Mouse (Mus musculus) embryonic facial prominence, embryonic 13.5 days (tissue): ENCODE data around the gene Adamts7. TPM values are rescaled to one million over a fixed set of nuclear protein-coding genes. Genes with fewer than 3 reads are reported as not detected.

Source experiments
- ATAC-seq: fragments of 200-750 bp; cut with Nextera tagmentation; 2 replicates; pipeline ENCODE4 v1.8.0; 2017; ENCODE audit warnings: low read depth; ENCODE audit not compliant: insufficient number of reproducible peaks, insufficient read depth, low FRiP score, low TSS enrichment
- H3K27ac ChIP-seq: fragments of 300-500 bp; sonication (generic); 2 replicates; pipeline ENCODE4 v1.5.1; 2015; ENCODE audit warnings: moderate library complexity, mild to moderate bottlenecking, inconsistent platforms
- H3K27me3 ChIP-seq: fragments of 300-500 bp; sonication (generic); 2 replicates; pipeline ENCODE4 v1.6.1; 2015; ENCODE audit warnings: mild to moderate bottlenecking, inconsistent platforms
- H3K36me3 ChIP-seq: fragments of 300-500 bp; sonication (generic); 2 replicates; pipeline ENCODE4 v1.6.1; 2015; ENCODE audit warnings: mild to moderate bottlenecking, inconsistent platforms
- H3K4me1 ChIP-seq: fragments of 300-500 bp; sonication (generic); 2 replicates; pipeline ENCODE4 v1.6.1; 2015; ENCODE audit warnings: inconsistent platforms
- H3K4me2 ChIP-seq: fragments of 300-500 bp; sonication (generic); 2 replicates; pipeline ENCODE4 v1.6.1; 2015; ENCODE audit warnings: moderate library complexity, mild to moderate bottlenecking, inconsistent platforms
- H3K4me3 ChIP-seq: fragments of 300-500 bp; sonication (generic); 2 replicates; pipeline ENCODE4 v1.5.1; 2015; ENCODE audit warnings: mild to moderate bottlenecking, inconsistent platforms
- H3K9ac ChIP-seq: fragments of 300-500 bp; sonication (generic); 2 replicates; pipeline ENCODE4 v1.6.1; 2015; ENCODE audit warnings: mild to moderate bottlenecking, inconsistent platforms
- H3K9me3 ChIP-seq: fragments of 300-500 bp; sonication (generic); 2 replicates; pipeline ENCODE4 v1.6.1; 2016; ENCODE audit warnings: inconsistent platforms
- WGBS: fragments of 180-500 bp; shearing (Covaris S2); methylation state at CpG from one replicate; pipeline ENCODE4 v1.1.7; 2015; ENCODE audit warnings: mixed read lengths; 5-methylcytosine and 5-hydroxymethylcytosine counted together
- polyA plus RNA-seq: library from polyadenylated mRNA; unstranded; fragments of >200 nt; fragmentation: Nextera tagmentation; extraction: Ambion mirVana; gene quantifications from 2 replicates; pipeline ENCODE4 v1.2.1, GENCODE M21; 2015

The Adamts7 gene
- polyA plus RNA-seq, 1 experiment from 2014 or later = 20.0 TPM

DNA sequence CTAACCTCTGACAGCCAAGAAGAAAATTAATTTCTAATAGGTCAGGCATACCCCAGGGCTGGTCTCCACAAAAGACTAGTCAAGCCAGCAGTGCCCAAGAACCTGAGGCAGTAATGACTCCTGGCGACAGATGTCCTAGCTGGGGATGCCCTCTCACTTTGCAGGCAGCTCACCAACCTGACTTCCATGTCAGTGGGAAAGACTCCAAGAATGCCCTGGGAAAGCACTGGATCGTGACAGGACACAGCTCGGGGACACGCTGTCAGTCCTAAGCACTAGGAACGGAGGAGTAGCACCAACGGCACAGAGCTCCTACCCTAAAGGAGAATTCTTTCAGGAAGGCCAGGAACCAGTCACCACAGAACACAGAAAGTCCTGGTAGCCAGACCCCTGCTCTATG, 79.4 kb downstream of the Adamts7 start:
- no peak overlapping the region for H3K4me3 ChIP-seq
- no peak overlapping the region for H3K4me2 ChIP-seq
- no peaks in the 10 kb centered on the region for H3K9me3 ChIP-seq
- peaks cover 41% of the 10 kb centered on the region for H3K36me3 ChIP-seq
- WGBS = 85% methylated on average over 6 of the region's 6 CpGs
- H3K9ac ChIP-seq = no peak overlapping the region
- no peak overlapping the region for H3K27ac ChIP-seq
- H3K27me3 ChIP-seq = no peaks in the 10 kb centered on the region
- ATAC-seq = no peak
- H3K4me1 ChIP-seq = no peaks in the 10 kb centered on the region

GRCm38 (mm10) chr9:90242855-90243254, 80.0 kb downstream of the Adamts7 start:
- Histone ChIP-seq H3K27ac (no peak overlapping the region), H3K27me3 (no peaks in the 10 kb centered on the region), H3K4me2 (no peak overlapping the region), H3K9ac (no peak overlapping the region), H3K4me1 (no peaks in the 10 kb centered on the region), H3K9me3 (no peaks in the 10 kb centered on the region), H3K36me3 (peaks cover 38% of the 10 kb centered on the region), H3K4me3 (no peak overlapping the region)
- no peak for ATAC-seq
- WGBS = 85% methylated on average over 7 of the region's 7 CpGs

DNA sequence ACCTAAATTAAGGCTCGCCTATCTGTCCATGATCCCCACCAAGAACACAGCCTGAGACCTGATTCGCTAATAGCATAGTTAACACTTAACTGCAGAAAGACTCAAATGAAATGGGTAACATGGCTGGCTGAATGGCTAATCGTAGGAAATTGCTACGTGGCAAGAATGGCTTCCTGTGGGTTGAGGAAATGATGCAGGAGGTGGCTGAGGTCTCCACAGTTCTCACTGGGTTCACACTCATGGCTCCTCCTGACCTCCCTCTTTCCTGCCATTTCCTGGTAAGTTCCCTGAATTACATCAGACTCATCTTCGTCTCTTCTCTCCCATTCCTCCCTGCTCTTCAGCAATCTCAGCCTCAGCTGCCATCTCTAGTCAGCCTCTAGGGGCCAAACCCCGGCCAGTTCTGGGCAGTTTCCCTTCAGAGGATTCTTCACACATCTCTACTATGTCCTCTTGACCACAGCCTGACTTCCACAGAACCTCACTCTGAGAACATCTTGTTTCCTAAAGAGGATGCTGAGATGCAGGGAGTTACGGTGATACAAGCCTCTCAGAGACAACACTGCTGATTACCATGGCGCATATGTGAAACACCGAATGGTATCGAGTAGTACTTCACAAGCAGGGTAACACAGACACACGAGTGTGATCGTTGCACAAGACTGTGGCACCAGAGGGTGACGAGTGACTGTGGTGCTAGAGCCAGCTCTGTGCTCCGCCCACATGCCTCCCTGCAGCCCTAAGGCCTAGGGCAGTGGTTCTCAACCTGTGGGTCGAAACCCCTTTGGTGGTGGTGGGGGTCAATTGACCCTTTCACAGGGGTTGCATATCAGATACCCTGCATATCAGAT, 81.7 kb downstream of the Adamts7 start:
- no peak for ATAC-seq
- WGBS = 87% methylated on average over 15 of the region's 15 CpGs
- Histone ChIP-seq H3K4me2 (no peak overlapping the region), H3K4me1 (no peaks in the 10 kb centered on the region), H3K36me3 (peaks cover 34% of the 10 kb centered on the region), H3K9me3 (no peaks in the 10 kb centered on the region), H3K9ac (no peak overlapping the region), H3K27me3 (no peaks in the 10 kb centered on the region), H3K27ac (no peak overlapping the region), H3K4me3 (no peak overlapping the region)

DNA sequence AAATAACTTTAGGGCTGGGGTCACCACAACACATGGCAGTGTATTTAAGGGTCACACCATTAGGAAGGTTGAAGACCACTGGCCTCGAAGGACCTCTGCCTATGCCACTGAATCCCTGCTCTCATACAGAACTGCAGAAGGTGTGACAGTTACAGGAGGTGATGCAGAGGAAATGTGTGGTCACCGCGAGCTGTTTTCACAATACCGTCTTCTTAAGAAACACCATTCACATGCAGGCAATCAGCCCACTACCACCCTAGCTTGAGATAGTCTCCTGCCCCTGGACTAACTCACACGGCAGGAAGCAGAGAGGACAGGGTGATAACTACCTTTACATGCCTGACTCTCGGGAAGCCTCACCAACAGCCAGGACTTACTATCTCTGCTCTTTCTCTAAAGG, 82.3 kb downstream of the Adamts7 start:
- no peaks in the 10 kb centered on the region for H3K4me1 ChIP-seq
- no peaks in the 10 kb centered on the region for H3K9me3 ChIP-seq
- ATAC-seq = no peak
- peaks cover 28% of the 10 kb centered on the region for H3K36me3 ChIP-seq
- H3K4me2 ChIP-seq = no peak overlapping the region
- WGBS = 93% methylated on average over 6 of the region's 6 CpGs
- no peak overlapping the region for H3K9ac ChIP-seq
- no peak overlapping the region for H3K4me3 ChIP-seq
- no peak overlapping the region for H3K27ac ChIP-seq
- H3K27me3 ChIP-seq = no peaks in the 10 kb centered on the region

DNA sequence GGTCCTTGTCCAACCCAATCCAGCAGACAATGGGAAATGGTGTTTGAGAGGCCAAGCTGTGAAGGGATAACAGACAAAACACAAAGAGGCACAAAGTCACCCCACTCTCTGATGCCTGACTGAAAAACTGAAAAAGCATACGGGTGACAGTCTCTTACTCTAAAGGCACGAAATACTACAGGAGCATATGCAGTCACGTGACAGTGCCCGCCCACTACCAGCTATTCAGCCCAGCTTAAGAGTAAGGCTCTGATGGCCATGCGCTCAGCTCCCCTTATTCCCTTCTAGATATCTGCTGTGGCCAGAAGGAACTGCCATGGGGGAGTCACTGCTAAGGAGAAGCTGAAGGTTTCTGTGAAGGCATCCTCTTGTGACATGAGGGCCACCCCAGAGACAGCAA, 82.9 kb downstream of the Adamts7 start:
- WGBS = 87% methylated on average over 5 of the region's 5 CpGs
- Histone ChIP-seq H3K4me3 (no peak overlapping the region), H3K4me2 (no peak overlapping the region), H3K36me3 (peaks cover 22% of the 10 kb centered on the region), H3K9ac (no peak overlapping the region), H3K4me1 (no peaks in the 10 kb centered on the region), H3K9me3 (no peaks in the 10 kb centered on the region), H3K27me3 (no peaks in the 10 kb centered on the region), H3K27ac (no peak overlapping the region)
- ATAC-seq = no peak

DNA sequence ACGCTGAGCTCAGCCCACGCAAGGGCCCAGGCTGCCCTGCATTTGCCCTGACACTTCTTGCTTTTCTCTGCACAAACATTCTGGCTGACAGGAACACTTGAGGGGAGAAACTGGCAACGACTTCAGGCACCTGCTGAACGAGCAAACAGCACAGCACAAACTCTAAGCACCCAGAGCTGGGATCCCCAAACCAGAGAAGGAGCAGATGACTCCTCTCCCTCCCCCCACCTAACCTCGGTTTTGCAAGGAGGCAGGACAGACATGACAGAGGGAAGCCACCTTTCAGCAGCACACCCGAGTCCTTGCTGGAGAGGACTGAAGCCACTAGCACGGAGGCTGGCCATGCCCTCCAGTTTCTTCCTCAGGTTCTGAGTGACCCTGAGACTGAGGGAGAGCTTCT, 84.4 kb downstream of the Adamts7 start:
- no peaks in the 10 kb centered on the region for H3K27me3 ChIP-seq
- H3K4me3 ChIP-seq = no peak overlapping the region
- H3K9me3 ChIP-seq = no peaks in the 10 kb centered on the region
- WGBS = 79% methylated on average over 7 of the region's 7 CpGs
- no peak overlapping the region for H3K27ac ChIP-seq
- no peak for ATAC-seq
- H3K4me2 ChIP-seq = no peak overlapping the region
- H3K4me1 ChIP-seq = no peaks in the 10 kb centered on the region
- peaks cover 20% of the 10 kb centered on the region for H3K36me3 ChIP-seq
- H3K9ac ChIP-seq = no peak overlapping the region

- no peak overlapping the region for H3K9ac ChIP-seq
- no peak for ATAC-seq
- no peaks in the 10 kb centered on the region for H3K27me3 ChIP-seq
- peaks cover 20% of the 10 kb centered on the region for H3K36me3 ChIP-seq
- WGBS = 93% methylated on average over 7 of the region's 7 CpGs
- H3K4me2 ChIP-seq = no peak overlapping the region
- no peak overlapping the region for H3K4me3 ChIP-seq
- no peaks in the 10 kb centered on the region for H3K9me3 ChIP-seq
- no peak overlapping the region for H3K27ac ChIP-seq
- H3K4me1 ChIP-seq = no peaks in the 10 kb centered on the region
Measured at GRCm38 (mm10) chr9:90248326-90248725, 85.5 kb downstream of the Adamts7 start.

- H3K4me2 ChIP-seq = no peak overlapping the region
- no peak overlapping the region for H3K4me3 ChIP-seq
- no peaks in the 10 kb centered on the region for H3K9me3 ChIP-seq
- no peak for ATAC-seq
- H3K9ac ChIP-seq = no peak overlapping the region
- H3K27ac ChIP-seq = no peak overlapping the region
- WGBS = 84% methylated on average over 2 of the region's 2 CpGs
- no peaks in the 10 kb centered on the region for H3K27me3 ChIP-seq
- H3K36me3 ChIP-seq = peaks cover 20% of the 10 kb centered on the region
- H3K4me1 ChIP-seq = no peaks in the 10 kb centered on the region
Measured at GRCm38 (mm10) chr9:90249036-90249435, 86.2 kb downstream of the Adamts7 start.

GRCm38 (mm10) chr9:90250141-90250775, 87.4 kb downstream of the Adamts7 start:
- peaks cover 20% of the 10 kb centered on the region for H3K36me3 ChIP-seq
- ATAC-seq = no peak
- no peaks in the 10 kb centered on the region for H3K9me3 ChIP-seq
- no peak overlapping the region for H3K27ac ChIP-seq
- WGBS = 84% methylated on average over 5 of the region's 5 CpGs
- H3K4me1 ChIP-seq = no peaks in the 10 kb centered on the region
- H3K27me3 ChIP-seq = no peaks in the 10 kb centered on the region
- no peak overlapping the region for H3K4me2 ChIP-seq
- no peak overlapping the region for H3K4me3 ChIP-seq
- no peak overlapping the region for H3K9ac ChIP-seq

DNA sequence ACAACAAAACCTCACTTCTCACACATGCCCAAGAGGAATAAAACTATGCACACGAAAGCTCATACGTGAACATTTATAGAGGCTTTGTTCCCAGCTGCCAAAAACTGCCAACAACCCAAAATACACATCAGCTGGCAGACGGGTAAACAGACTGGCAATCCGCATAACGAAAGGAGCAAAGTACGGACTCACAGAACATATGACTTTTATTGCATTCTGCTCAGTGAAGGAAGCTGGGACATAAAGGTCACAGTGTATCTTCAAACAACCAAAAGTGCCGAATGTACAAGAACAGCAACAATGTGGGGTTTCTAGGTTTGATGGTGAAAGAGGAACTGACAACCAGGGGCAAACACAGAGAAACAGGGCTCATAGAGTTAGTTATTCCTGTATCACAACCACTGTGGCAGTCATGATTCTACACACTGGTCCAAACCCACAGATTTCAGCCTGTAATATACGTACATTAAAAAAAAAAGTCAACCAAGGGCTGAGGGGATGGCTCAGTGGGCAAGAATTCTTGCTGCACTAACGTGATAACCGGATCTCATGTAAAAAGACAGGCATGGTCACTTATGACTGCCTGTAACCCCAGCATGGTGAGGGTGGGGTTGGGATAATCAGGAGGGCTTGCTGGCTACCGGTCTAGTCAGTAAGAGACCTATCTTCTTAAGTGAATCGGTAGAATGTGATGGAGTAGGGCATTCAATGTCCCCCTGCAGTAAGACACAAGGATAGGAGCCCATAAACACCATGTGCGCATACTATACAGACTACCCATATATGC, 88.3 kb downstream of the Adamts7 start:
- no peak overlapping the region for H3K9ac ChIP-seq
- peaks cover 15% of the 10 kb centered on the region for H3K36me3 ChIP-seq
- no peak overlapping the region for H3K27ac ChIP-seq
- H3K9me3 ChIP-seq = no peaks in the 10 kb centered on the region
- 86% methylated on average over 13 of the region's 13 CpGs for WGBS
- H3K4me2 ChIP-seq = no peak overlapping the region
- ATAC-seq = no peak
- no peaks in the 10 kb centered on the region for H3K27me3 ChIP-seq
- no peak overlapping the region for H3K4me3 ChIP-seq
- peaks cover 5% of the 10 kb centered on the region for H3K4me1 ChIP-seq

- WGBS = 89% methylated on average over 2 of the region's 2 CpGs
Measured at GRCm38 (mm10) chr9:90253181-90253580, 90.3 kb downstream of the Adamts7 start.

More at GRCm38 (mm10) chr9:90253181-90253580, 90.3 kb downstream of the Adamts7 start:
- Histone ChIP-seq H3K36me3 (peaks cover 3% of the 10 kb centered on the region; the same call in 1 of the 2 replicates), H3K4me2 (no peak overlapping the region), H3K9me3 (no peaks in the 10 kb centered on the region), H3K9ac (no peak overlapping the region), H3K27me3 (no peaks in the 10 kb centered on the region), H3K4me3 (no peak overlapping the region), H3K4me1 (peaks cover 5% of the 10 kb centered on the region), H3K27ac (no peak overlapping the region)
- ATAC-seq = no peak
